Mouse (Mus musculus) right cerebral cortex, postnatal 36 days (tissue): ENCODE data around the gene Grpel1.

ENCODE experiments used
- DNase-seq, 2 experiments: peaks; one replicate each; pipeline ENCODE4 v3.0.0; 2022; ENCODE audit warnings: low spot score in 2 of 2, mixed read lengths in 1 of 2

Grpel1 gene

GRCm38 (mm10) chr5:36464709-36465661 lies at the start of gene Grpel1:
TSS of gene Grpel1 (plus strand) at chr5:36464998.
- DNase-seq = peak; percentile 96 to 99

GRCm38 (mm10) chr5:36419861-36420260 lies 44.9 kb upstream of the Grpel1 start:
- DNase-seq = no peak

- DNase-seq = no peak
Measured at GRCm38 (mm10) chr5:36422689-36423088, 42.1 kb upstream of the Grpel1 start.

GRCm38 (mm10) chr5:36424676-36425075 lies 40.1 kb upstream of the Grpel1 start:
- no peak for DNase-seq

- peak; percentile 55 to 66 for DNase-seq
Measured at GRCm38 (mm10) chr5:36426404-36426803, 38.4 kb upstream of the Grpel1 start.

GRCm38 (mm10) chr5:36427831-36428230 lies 37.0 kb upstream of the Grpel1 start:
- DNase-seq = no peak

- DNase-seq = no peak
Measured at GRCm38 (mm10) chr5:36429551-36429950, 35.2 kb upstream of the Grpel1 start.

- no peak for DNase-seq
Measured at GRCm38 (mm10) chr5:36431711-36432110, 33.1 kb upstream of the Grpel1 start.

- DNase-seq = no peak
Measured at GRCm38 (mm10) chr5:36434398-36434967, 30.3 kb upstream of the Grpel1 start.

GRCm38 (mm10) chr5:36436858-36437257 lies 27.9 kb upstream of the Grpel1 start:
- DNase-seq = no peak

GRCm38 (mm10) chr5:36440741-36441140 lies 24.1 kb upstream of the Grpel1 start:
- DNase-seq = no peak

GRCm38 (mm10) chr5:36444611-36445010 lies 20.2 kb upstream of the Grpel1 start:
- no peak for DNase-seq

- DNase-seq = no peak
Measured at GRCm38 (mm10) chr5:36445028-36445427, 19.8 kb upstream of the Grpel1 start.

- DNase-seq = no peak
Measured at GRCm38 (mm10) chr5:36446166-36446890, 18.5 kb upstream of the Grpel1 start.

- DNase-seq = no peak
Measured at GRCm38 (mm10) chr5:36447872-36448271, 16.9 kb upstream of the Grpel1 start.

- no peak for DNase-seq
Measured at GRCm38 (mm10) chr5:36449710-36450358, 15.0 kb upstream of the Grpel1 start.

GRCm38 (mm10) chr5:36451119-36451518 lies 13.7 kb upstream of the Grpel1 start:
- DNase-seq = no peak

- no peak for DNase-seq
Measured at GRCm38 (mm10) chr5:36451872-36452389, 12.9 kb upstream of the Grpel1 start.

GRCm38 (mm10) chr5:36452821-36453220 lies 12.0 kb upstream of the Grpel1 start:
- DNase-seq = no peak

- DNase-seq = no peak
Measured at GRCm38 (mm10) chr5:36457706-36458105, 7.1 kb upstream of the Grpel1 start.

- no peak for DNase-seq
Measured at GRCm38 (mm10) chr5:36458926-36459325, 5.9 kb upstream of the Grpel1 start.

- no peak for DNase-seq
Measured at GRCm38 (mm10) chr5:36460712-36461111, 4.1 kb upstream of the Grpel1 start.
